Mouse (Mus musculus) myocyte (in vitro differentiated cells): ENCODE results near the gene Fam163a. TPM values are rescaled to one million over a fixed set of nuclear protein-coding genes. Genes with fewer than 3 reads are reported as not detected.
A peak's percentile ranks its signal among the peaks of the same experiment; 100 is the strongest.
"Not testable (repeated sequence)": the region's sequence is repeated elsewhere in the genome, so short reads cannot be mapped to it uniquely, and the experiment has no call there.

Experiments
- H3K27me3 ChIP-seq: one replicate; pipeline ENCODE4 v1.6.1; 2011; ENCODE audit not compliant: control insufficient read depth, insufficient read depth, insufficient read length
- H3K36me3 ChIP-seq: one replicate; pipeline ENCODE4 v1.6.1; 2011; ENCODE audit not compliant: control insufficient read depth, insufficient read depth
- H3K4me2 ChIP-seq: one replicate; pipeline ENCODE4 v1.6.1; 2011; ENCODE audit warnings: low read depth, control low read depth
- H3K4me3 ChIP-seq: one replicate; pipeline ENCODE4 v1.5.1; 2011; ENCODE audit warnings: mild to moderate bottlenecking, control low read depth, moderate library complexity
- H3K79me2 ChIP-seq: one replicate; pipeline ENCODE4 v1.6.1; 2011; ENCODE audit not compliant: control insufficient read depth, insufficient read depth
- H3ac ChIP-seq: one replicate; pipeline ENCODE4 v1.6.1; 2011; ENCODE audit not compliant: control insufficient read depth, insufficient read length
- CEBPB ChIP-seq: IDR thresholded peaks from 2 replicates; pipeline ENCODE4 v1.6.1; 2011; ENCODE audit warnings: mild to moderate bottlenecking, moderate library complexity; ENCODE audit not compliant: poor library complexity, insufficient read depth, severe bottlenecking
- E2F4 ChIP-seq: IDR thresholded peaks from one replicate; pipeline ENCODE4 v1.6.1; 2011; ENCODE audit warnings: mild to moderate bottlenecking, control low read depth, moderate library complexity; ENCODE audit not compliant: insufficient read depth
- MAX ChIP-seq: IDR thresholded peaks from one replicate; pipeline ENCODE4 v1.6.1; 2011; ENCODE audit warnings: low read depth, mild to moderate bottlenecking, control low read depth
- MYOD1 ChIP-seq, 3 experiments: IDR thresholded peaks; one replicate each; pipeline ENCODE4 v1.6.1; 2011; ENCODE audit warnings: control low read depth in 2 of 3, low read depth in 2 of 3, mild to moderate bottlenecking in 2 of 3, moderate library complexity in 1 of 3; ENCODE audit not compliant: insufficient read length in 2 of 3, control insufficient read depth in 1 of 3
- MYOG ChIP-seq, 3 experiments: IDR thresholded peaks; one replicate each; pipeline ENCODE4 v1.6.1; 2011; ENCODE audit warnings: control low read depth in 2 of 3, low read depth in 2 of 3, mild to moderate bottlenecking in 2 of 3; ENCODE audit not compliant: insufficient read length in 2 of 3, control insufficient read depth in 1 of 3, insufficient read depth in 1 of 3
- POLR2A ChIP-seq: IDR thresholded peaks from one replicate; pipeline ENCODE4 v1.6.1; 2011; ENCODE audit warnings: low read depth, mild to moderate bottlenecking, control low read depth, moderate library complexity; ENCODE audit not compliant: insufficient read length
- POLR2AphosphoS2 ChIP-seq: IDR thresholded peaks from one replicate; pipeline ENCODE4 v1.6.1; 2011; ENCODE audit warnings: low read depth, control low read depth; ENCODE audit not compliant: insufficient read length
- REST ChIP-seq: IDR thresholded peaks from one replicate; pipeline ENCODE4 v1.6.1; 2011; ENCODE audit warnings: mild to moderate bottlenecking, control low read depth, moderate library complexity; ENCODE audit not compliant: insufficient read depth, insufficient read length
- SRF ChIP-seq: IDR thresholded peaks from one replicate; pipeline ENCODE4 v1.6.1; 2011; ENCODE audit warnings: low read depth; ENCODE audit not compliant: control insufficient read depth, insufficient read length
- TCF12 ChIP-seq: IDR thresholded peaks from one replicate; pipeline ENCODE4 v1.6.1; 2011; ENCODE audit warnings: mild to moderate bottlenecking, control low read depth; ENCODE audit not compliant: poor library complexity, insufficient read depth, severe bottlenecking
- TCF3 ChIP-seq: IDR thresholded peaks from one replicate; pipeline ENCODE4 v1.6.1; 2011; ENCODE audit warnings: low read depth, control low read depth; ENCODE audit not compliant: insufficient read length
- USF1 ChIP-seq: IDR thresholded peaks from one replicate; pipeline ENCODE4 v1.6.1; 2011; ENCODE audit warnings: low read depth, mild to moderate bottlenecking, control low read depth, moderate library complexity
- polyA plus RNA-seq: library from polyadenylated mRNA; unstranded; fragments of >200 nt; fragmentation: generic; extraction: Trizol; gene quantifications from one replicate; pipeline ENCODE4 v1.2.1, GENCODE M21; 2012; ENCODE audit warnings: missing spikeins

Gene Fam163a
- not detected for polyA plus RNA-seq

- H3K27me3 ChIP-seq, result peaks cover 38% of the 10 kb centered on the region
- H3ac ChIP-seq, result no peak within 1 kb of the TSS
- no peak within 1 kb of the TSS for H3K4me3 ChIP-seq
- H3K36me3 ChIP-seq, result no peaks in the 10 kb centered on the region
- H3K79me2 ChIP-seq, result no peaks in the 10 kb centered on the region
- no peak for TF ChIP-seq MYOD1 (IDR thresholded peaks at IDR 0.05; ENCODE audit: control insufficient read depth in 1 of 3, insufficient read length in 2 of 3, low read depth in 2 of 3)
- TF ChIP-seq POLR2A, result no peak
- TF ChIP-seq SRF, result no peak
- no peak within 1 kb of the TSS for H3K4me2 ChIP-seq
These were observed at the start of gene Fam163a for GRCm38 (mm10) chr1:156204656-156205131. Gene Fam163a (minus strand): TSS chr1:156205026.

GRCm38 (mm10) chr1:156251096-156251495, 46.3 kb upstream of the Fam163a start:
- H3K36me3 ChIP-seq, H3K79me2 ChIP-seq, H3K4me2 ChIP-seq: not testable (repeated sequence)

GRCm38 (mm10) chr1:156247893-156248292, 43.1 kb upstream of the Fam163a start:
- Histone ChIP-seq H3K79me2 (no peaks in the 10 kb centered on the region), H3K4me2 (no peak overlapping the region), H3K27me3 (no peaks in the 10 kb centered on the region), H3ac (no peak overlapping the region), H3K4me3 (no peak overlapping the region), H3K36me3 (no peaks in the 10 kb centered on the region)
- TF ChIP-seq MYOD1 (IDR thresholded peaks at IDR 0.05; ENCODE audit: control insufficient read depth in 1 of 3, insufficient read length in 2 of 3, low read depth in 2 of 3), result no peak
- TF ChIP-seq CEBPB, result peak; percentile 94
- no peak for TF ChIP-seq REST
- no peak for TF ChIP-seq POLR2AphosphoS2
- TF ChIP-seq USF1, result no peak

More at GRCm38 (mm10) chr1:156251096-156251495, 46.3 kb upstream of the Fam163a start:
- H3K4me3 ChIP-seq, H3ac ChIP-seq, H3K27me3 ChIP-seq: not testable (repeated sequence)

GRCm38 (mm10) chr1:156241713-156242348, 37.0 kb upstream of the Fam163a start:
- Histone ChIP-seq H3ac (no peak overlapping the region), H3K36me3 (no peaks in the 10 kb centered on the region), H3K27me3 (no peaks in the 10 kb centered on the region), H3K4me2 (no peak overlapping the region), H3K4me3 (no peak overlapping the region), H3K79me2 (no peaks in the 10 kb centered on the region)
- TF ChIP-seq E2F4 (no peak), POLR2A (no peak), REST (no peak), TCF12 (no peak)

GRCm38 (mm10) chr1:156241035-156241434, 36.2 kb upstream of the Fam163a start:
- H3K27me3 ChIP-seq, result no peaks in the 10 kb centered on the region
- TF ChIP-seq MYOD1 (IDR thresholded peaks at IDR 0.05; ENCODE audit: control insufficient read depth in 1 of 3, insufficient read length in 2 of 3, low read depth in 2 of 3), result no peak
- no peak for TF ChIP-seq POLR2A
- no peak for TF ChIP-seq CEBPB
- no peak for TF ChIP-seq TCF3
- no peak for TF ChIP-seq USF1
- no peak for TF ChIP-seq TCF12
- no peak for TF ChIP-seq MYOG (IDR thresholded peaks at IDR 0.05; ENCODE audit: control insufficient read depth in 1 of 3, insufficient read depth in 1 of 3, insufficient read length in 2 of 3, low read depth in 2 of 3)
- TF ChIP-seq REST, result no peak
- no peak for TF ChIP-seq MAX
- TF ChIP-seq POLR2AphosphoS2, result no peak
- no peak overlapping the region for H3ac ChIP-seq
- H3K36me3 ChIP-seq, result no peaks in the 10 kb centered on the region
- no peaks in the 10 kb centered on the region for H3K79me2 ChIP-seq
- H3K4me3 ChIP-seq, result no peak overlapping the region
- no peak overlapping the region for H3K4me2 ChIP-seq

- TF ChIP-seq CEBPB (no peak), TCF3 (no peak), SRF (no peak), REST (no peak), USF1 (no peak), MYOG (IDR thresholded peaks at IDR 0.05; ENCODE audit: control insufficient read depth in 1 of 3, insufficient read depth in 1 of 3, insufficient read length in 2 of 3, low read depth in 2 of 3) (no peak), POLR2A (no peak), E2F4 (no peak), MYOD1 (IDR thresholded peaks at IDR 0.05; ENCODE audit: control insufficient read depth in 1 of 3, insufficient read length in 2 of 3, low read depth in 2 of 3) (no peak), TCF12 (no peak), MAX (no peak)
- Histone ChIP-seq H3K4me3 (no peak overlapping the region), H3K4me2 (no peak overlapping the region), H3K27me3 (no peaks in the 10 kb centered on the region), H3K36me3 (no peaks in the 10 kb centered on the region), H3K79me2 (no peaks in the 10 kb centered on the region), H3ac (no peak overlapping the region)
These were observed 26.3 kb upstream of the Fam163a start for GRCm38 (mm10) chr1:156231122-156231521.
